Mouse (Mus musculus): Measurements from ENCODE around the gene Gm10837. TPM values are rescaled to one million over a fixed set of nuclear protein-coding genes. Genes with fewer than 3 reads are reported as not detected.

Gene Gm10837
- total RNA-seq, 1 experiment from 2014 or later = not detected

GRCm38 (mm10) chr14:122477971-122478573 lies 12.3 kb upstream of the Gm10837 start:
- ATAC-seq (replicated peaks; ENCODE audit: low read depth, poor library complexity, severe bottlenecking) = no peak

- ATAC-seq (replicated peaks; ENCODE audit: low read depth, poor library complexity, severe bottlenecking) = no peak
These were observed 11.8 kb upstream of the Gm10837 start for GRCm38 (mm10) chr14:122478574-122479011.

- ATAC-seq (replicated peaks; ENCODE audit: low read depth, poor library complexity, severe bottlenecking) = no peak
These were observed 10.8 kb upstream of the Gm10837 start for GRCm38 (mm10) chr14:122479461-122480109.

GRCm38 (mm10) chr14:122480355-122480754 lies 10.0 kb upstream of the Gm10837 start:
- ATAC-seq (replicated peaks; ENCODE audit: low read depth, poor library complexity, severe bottlenecking) = no peak

- no peak for ATAC-seq (replicated peaks; ENCODE audit: low read depth, poor library complexity, severe bottlenecking)
These were observed 9.2 kb upstream of the Gm10837 start for GRCm38 (mm10) chr14:122481181-122481580.

GRCm38 (mm10) chr14:122482081-122483023 lies 8.0 kb upstream of the Gm10837 start:
- no peak; the same call in 1 of the 2 replicates for ATAC-seq (replicated peaks; ENCODE audit: low read depth, poor library complexity, severe bottlenecking)

GRCm38 (mm10) chr14:122483024-122483385 lies 7.4 kb upstream of the Gm10837 start:
- no peak for ATAC-seq (replicated peaks; ENCODE audit: low read depth, poor library complexity, severe bottlenecking)

GRCm38 (mm10) chr14:122483556-122484421 lies 6.6 kb upstream of the Gm10837 start:
- no peak for ATAC-seq (replicated peaks; ENCODE audit: low read depth, poor library complexity, severe bottlenecking)

GRCm38 (mm10) chr14:122484458-122484843 lies 5.9 kb upstream of the Gm10837 start:
- no peak for ATAC-seq (replicated peaks; ENCODE audit: low read depth, poor library complexity, severe bottlenecking)

- ATAC-seq (replicated peaks; ENCODE audit: low read depth, poor library complexity, severe bottlenecking) = no peak
These were observed 5.4 kb upstream of the Gm10837 start for GRCm38 (mm10) chr14:122484844-122485551.

GRCm38 (mm10) chr14:122485635-122486181 lies 4.7 kb upstream of the Gm10837 start:
- ATAC-seq (replicated peaks; ENCODE audit: low read depth, poor library complexity, severe bottlenecking) = 0 out of 2 replicates have a peak, but pooled peaks have one; percentile 17

GRCm38 (mm10) chr14:122486611-122487010 lies 3.8 kb upstream of the Gm10837 start:
- no peak for ATAC-seq (replicated peaks; ENCODE audit: low read depth, poor library complexity, severe bottlenecking)

- no peak for ATAC-seq (replicated peaks; ENCODE audit: low read depth, poor library complexity, severe bottlenecking)
These were observed 3.0 kb upstream of the Gm10837 start for GRCm38 (mm10) chr14:122487366-122487765.

- ATAC-seq (replicated peaks; ENCODE audit: low read depth, poor library complexity, severe bottlenecking) = no peak
These were observed 1.3 kb upstream of the Gm10837 start for GRCm38 (mm10) chr14:122489041-122489440.

- ATAC-seq (replicated peaks; ENCODE audit: low read depth, poor library complexity, severe bottlenecking) = no peak
These were observed 536 bp upstream of the Gm10837 start for GRCm38 (mm10) chr14:122489686-122490414.

- ATAC-seq (replicated peaks; ENCODE audit: low read depth, poor library complexity, severe bottlenecking) = no peak
These were observed 1.1 kb downstream of the Gm10837 start for GRCm38 (mm10) chr14:122491521-122491920.

- ATAC-seq (replicated peaks; ENCODE audit: low read depth, poor library complexity, severe bottlenecking) = no peak
These were observed 1.6 kb downstream of the Gm10837 start for GRCm38 (mm10) chr14:122492015-122492414.

GRCm38 (mm10) chr14:122509058-122509457 lies 18.7 kb downstream of the Gm10837 start:
- ATAC-seq (replicated peaks; ENCODE audit: low read depth, poor library complexity, severe bottlenecking) = peak; percentile 47; the same call in 1 of the 2 replicates

All from common myeloid progenitor, adult 5-6 weeks (primary cell).